Mouse (Mus musculus): ENCODE results near the gene Ranbp10.

The Ranbp10 gene

DNA sequence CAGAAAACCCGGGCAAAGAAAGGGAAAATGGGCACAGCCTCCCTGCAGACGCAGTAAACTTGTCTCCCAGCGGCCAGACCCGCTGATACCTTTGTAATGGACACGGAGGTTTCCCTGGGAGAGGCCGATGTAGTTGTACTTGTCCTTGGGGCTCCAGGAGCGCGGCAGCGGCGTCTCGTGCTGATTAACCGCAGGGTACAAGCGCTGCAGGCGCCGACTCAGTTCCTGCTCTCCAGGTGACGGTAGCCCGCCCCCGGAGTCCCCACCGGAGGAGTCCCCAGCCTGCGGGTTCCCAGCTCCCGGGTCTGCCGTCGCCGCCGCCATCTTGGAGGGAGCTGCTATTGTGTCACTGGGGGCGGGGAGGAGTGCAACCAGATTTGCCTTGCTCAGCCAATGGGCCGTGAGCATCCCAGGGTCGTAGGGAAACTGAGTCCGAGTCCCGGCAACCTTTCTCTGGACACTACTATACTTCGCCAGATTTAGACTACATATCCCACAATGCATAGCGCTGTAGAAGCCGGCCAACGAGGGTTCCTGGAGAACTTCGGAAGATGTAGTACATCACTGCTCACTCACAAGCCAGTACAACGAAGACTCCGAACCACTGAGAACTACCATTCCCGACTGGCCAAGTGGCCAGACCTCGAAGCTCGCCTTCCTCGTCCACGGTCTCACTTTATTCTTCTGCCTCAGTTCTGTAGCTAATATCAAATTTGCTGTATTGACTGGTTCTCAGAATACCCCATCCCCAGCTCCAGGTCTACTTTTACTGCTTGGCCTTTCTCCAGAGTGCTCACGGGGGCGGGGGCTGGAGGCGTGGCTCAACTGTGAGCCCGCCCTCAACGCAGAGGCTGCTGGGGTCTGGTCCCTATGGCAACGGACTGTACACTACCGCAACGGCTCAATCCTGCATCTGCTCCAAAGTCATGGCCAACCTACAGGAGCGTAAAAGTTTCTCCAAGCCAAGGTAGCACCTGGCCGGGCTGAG, at the start of gene Ranbp10, which contains the start of gene Tsnaxip1:
Gene Ranbp10 (minus strand): TSS at position 490 of the 988 bp plus-strand sequence.
Gene Tsnaxip1 (plus strand): TSS at position 871 of the 988 bp plus-strand sequence.
- DNase-seq = peak; percentile 97

DNA sequence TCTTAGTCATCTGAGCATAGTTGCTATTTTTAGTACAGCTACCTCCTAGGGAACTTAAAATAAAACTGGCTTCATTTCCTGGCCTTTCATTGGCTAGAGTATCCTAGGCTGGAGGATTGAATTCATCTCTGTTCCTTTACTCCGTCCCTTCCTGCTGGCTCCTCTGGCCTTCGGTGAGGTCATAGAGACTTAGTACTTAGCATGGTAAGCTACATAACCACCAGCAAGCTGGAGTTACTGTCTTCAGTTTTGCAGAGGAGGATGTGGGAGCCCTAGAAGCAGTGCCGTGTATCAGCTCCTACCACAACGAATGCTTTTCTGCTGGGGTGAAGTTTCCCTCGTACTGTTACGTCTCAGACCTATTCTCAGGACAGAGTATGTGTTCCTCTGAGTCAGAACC, 47.2 kb upstream of the Ranbp10 start:
- DNase-seq = no peak

GRCm38 (mm10) chr8:105866364-105867029, 39.3 kb upstream of the Ranbp10 start:
- DNase-seq = no peak

- no peak for DNase-seq
Observed at GRCm38 (mm10) chr8:105861951-105862350, 34.8 kb upstream of the Ranbp10 start.

- peak; percentile 93 for DNase-seq
Observed at GRCm38 (mm10) chr8:105860143-105860981, 33.2 kb upstream of the Ranbp10 start, which contains the start of gene Nutf2. Gene Nutf2 (plus strand): TSS chr8:105860580.

- no peak for DNase-seq
Observed at GRCm38 (mm10) chr8:105859314-105859713, 32.2 kb upstream of the Ranbp10 start.

- no peak for DNase-seq
Observed at GRCm38 (mm10) chr8:105858495-105858894, 31.3 kb upstream of the Ranbp10 start.

GRCm38 (mm10) chr8:105856168-105856835, 29.2 kb upstream of the Ranbp10 start:
- no peak for DNase-seq

DNA sequence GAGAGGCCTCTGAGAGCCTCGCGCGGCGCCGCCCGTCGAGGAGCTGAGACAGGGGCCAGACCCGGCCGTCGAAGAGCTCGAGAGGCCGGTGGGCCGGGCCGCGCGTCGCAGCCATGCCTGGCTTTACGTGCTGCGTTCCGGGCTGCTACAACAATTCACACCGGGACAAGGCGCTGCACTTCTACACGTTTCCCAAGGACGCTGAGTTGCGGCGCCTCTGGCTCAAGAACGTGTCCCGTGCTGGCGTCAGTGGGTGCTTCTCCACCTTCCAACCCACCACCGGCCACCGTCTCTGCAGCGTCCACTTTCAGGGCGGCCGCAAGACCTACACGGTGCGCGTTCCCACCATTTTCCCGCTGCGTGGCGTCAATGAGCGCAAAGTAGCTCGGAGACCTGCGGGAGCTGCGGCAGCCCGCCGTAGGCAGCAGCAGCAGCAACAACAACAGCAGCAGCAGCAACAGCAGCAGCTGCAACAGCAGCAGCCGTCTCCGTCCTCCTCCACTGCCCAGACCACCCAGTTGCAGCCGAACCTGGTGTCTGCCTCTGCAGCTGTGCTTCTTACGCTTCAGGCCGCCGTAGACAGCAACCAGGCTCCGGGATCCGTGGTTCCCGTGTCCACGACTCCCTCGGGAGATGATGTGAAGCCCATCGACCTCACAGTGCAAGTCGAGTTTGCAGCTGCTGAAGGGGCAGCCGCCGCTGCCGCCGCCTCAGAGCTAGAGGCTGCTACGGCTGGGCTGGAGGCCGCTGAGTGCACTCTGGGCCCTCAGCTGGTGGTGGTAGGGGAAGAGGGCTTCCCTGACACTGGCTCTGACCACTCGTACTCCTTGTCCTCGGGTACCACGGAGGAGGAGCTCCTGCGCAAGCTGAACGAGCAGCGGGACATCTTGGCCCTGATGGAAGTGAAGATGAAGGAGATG, 28.4 kb upstream of the Ranbp10 start:
- DNase-seq = peak; percentile 53

DNA sequence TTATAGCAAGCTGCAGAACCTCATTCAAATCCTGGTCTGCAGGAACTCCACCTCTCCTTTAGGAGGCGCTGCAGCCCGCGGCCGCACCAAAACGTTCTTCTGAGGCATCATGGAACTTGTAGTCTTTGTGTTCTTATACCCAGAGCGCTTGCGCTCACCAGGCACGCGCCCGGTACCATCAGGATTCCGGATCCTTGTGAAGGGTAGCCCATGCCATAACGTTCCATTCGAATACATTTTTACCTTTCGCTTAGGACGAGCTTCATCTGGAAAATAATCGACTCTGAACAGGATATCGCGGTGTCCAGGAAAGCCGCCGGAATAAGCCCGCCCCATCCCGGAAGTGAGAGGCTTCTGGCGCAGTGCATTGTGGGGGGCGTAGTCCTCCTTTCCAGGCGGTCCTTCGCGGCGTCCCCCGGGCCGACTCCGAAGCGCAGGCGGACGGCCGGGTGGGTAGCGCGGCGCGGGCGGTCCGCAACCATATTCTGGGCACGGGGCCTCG, 27.6 kb upstream of the Ranbp10 start, which contains the start of gene Thap11:
Gene Thap11 (plus strand): TSS at position 418 of the 502 bp plus-strand sequence.
- peak; percentile 93 for DNase-seq

DNA sequence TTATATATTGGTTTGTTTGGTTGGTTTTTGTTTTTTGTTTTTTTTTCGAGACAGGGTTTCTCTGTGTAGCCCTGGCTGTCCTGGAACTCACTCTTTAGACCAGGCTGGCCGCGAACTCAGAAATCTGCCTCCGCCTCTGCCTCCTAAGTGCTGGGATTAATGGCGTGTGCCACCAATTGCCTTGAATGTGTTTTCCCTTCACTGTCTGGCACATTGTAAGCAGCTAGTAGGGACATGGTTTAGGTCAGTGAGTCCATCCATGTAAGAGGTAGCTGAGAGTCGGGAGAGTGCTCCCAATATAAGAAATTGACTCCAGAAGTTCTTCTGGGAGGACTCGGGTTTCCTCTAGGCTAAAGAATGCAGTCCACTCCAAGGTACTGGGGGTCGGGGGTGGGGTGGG, 27.2 kb upstream of the Ranbp10 start:
- DNase-seq = no peak

DNA sequence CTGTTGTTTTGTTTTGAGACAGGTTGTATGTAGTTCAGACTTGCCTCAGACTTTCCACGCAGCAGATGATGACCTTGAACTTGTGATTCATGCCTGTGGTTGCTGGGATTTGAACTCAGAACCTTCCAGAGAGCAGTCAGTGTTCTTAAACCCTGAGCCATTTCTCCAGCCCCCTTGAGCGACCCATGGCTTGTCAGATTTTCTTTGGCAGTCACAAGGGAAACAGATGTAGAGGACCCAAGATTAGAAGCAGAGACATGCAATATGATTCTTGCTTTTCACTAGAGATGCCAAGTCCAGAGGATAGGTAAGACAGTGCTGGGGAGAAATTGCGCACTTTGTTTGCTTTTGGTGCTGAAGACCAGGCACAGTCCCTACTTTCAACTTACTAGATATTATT, 26.0 kb upstream of the Ranbp10 start, which contains the start of gene Cenpt:
Gene Cenpt (minus strand): TSS at position 101 of the 400 bp plus-strand sequence.
- no peak for DNase-seq

DNA sequence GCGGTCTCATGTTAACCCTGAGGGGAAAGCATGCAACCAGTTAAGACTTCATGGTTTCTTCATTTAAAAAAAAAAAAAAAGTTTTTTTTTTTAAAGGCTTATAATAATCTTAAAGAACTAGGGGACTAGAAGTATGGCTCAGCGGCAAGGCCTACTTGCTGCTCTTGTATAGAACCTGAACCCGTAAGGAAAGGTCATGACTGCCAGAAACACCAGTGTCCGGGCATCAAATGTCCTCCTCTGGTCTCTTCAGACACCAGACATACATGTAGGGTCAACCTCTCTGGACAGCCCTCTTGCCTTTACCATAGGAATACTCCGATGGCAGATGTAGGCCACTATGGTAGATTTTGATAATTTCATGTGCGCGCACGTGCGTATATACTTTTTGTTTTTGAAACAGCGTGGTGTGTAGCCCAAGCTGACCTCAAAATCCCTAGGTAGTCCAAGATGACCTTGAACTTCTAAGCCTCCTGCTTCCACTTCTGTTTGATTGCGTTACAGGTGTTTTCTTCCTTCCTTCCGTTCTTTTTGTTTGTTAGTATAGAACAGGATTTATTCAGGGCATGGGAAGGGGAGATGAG, 25.1 kb upstream of the Ranbp10 start:
- no peak for DNase-seq

DNA sequence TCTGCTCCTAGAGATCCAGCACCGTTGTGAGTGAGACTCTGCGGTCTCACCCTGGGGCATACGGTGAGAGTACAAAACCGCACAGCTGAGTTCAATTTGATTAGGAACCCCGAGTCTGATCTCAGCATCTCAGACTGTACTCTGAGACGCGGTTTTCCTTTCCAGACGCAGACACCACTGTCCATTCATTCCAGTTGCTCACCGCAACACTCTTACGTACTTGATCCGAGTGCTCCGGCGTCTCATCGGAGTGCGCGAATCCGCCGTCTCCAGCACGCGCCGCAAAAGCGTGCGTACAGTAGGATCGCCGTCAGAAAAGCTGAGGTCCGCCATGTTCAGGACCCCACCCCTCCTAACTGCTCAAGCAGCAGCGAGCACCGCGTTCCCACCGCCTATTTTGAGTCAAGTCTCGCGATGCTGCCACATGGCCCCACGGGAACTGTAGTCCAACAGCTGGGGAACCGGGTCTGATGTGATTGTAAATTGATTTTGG, 24.5 kb upstream of the Ranbp10 start:
- peak; percentile 87 for DNase-seq

DNA sequence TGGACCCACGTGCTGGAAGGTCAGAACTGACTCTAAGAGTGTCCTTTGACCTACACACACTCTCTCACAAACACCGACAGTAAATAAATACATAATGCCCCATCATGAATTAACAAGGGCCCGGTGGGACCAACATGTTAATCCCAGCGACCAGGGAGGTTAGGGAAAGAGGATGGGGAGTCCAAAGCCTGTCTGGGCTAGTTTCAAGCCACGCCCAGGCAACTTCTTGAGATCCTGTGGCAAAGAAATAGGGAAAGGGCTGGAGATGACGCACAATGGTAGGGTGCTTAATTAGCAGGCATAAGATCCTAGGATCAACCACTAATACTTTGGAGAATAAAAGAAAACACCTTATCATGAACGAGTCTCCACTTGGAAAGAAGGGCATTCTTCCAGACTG, 23.5 kb upstream of the Ranbp10 start:
- no peak for DNase-seq

DNA sequence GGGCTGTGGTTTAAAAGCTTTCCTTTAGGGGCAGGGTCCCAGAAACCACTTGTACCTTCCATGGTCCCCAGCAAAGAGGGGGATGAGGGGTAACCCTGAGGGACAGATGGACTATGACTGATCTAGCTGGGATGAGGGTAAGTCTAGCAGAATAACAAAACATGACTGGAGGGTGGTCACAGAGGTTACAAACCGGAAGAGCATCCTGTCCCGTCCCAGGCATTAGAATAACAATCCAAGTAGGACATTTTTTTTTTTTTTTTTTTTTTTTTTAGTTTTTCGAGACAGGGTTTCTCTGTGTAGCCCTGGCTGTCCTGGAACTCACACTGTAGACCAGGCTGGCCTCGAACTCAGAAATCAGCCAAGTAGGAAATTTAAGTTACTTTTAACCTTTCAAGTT, 22.9 kb upstream of the Ranbp10 start:
- DNase-seq = no peak

- no peak for DNase-seq
Observed at GRCm38 (mm10) chr8:105846678-105847077, 19.5 kb upstream of the Ranbp10 start.

DNA sequence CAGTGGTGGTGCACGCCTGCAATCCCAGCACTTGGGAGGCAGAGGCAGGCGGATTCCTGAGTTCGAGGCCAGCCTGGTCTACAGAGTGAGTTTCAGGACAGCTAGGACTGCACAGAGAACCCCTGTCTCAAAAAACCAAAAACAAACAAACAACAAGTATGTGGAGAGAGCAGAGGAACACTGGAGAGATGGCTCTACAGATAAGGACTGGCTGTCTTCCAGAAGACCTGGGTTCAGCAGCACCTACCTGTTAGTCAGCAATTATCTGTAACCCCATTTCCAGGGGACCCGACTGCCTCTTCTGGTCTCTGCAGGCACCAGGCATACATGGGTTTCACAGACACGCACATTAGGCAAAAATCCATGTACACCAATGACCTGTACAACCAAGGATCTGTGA, 12.1 kb upstream of the Ranbp10 start:
- DNase-seq = no peak

DNA sequence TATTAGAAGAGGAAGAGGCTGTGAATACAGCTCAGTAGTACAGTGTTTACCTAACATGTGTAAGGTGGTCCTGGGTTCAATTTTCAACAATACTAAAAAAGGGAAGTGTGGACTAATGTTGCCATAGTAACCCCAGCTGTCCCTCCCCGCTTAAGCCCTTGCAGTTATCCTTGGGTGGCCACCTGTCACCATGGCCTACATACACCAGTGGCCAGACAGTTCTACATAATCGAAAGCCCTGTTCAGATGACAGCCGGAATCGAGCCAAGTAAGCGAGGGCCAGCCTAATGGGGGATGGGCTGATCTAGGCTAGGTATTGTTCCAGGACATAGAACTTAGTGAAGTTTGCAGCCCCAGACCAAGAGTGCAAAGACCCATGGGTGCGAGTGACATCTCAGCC, 9.8 kb upstream of the Ranbp10 start:
- DNase-seq = no peak

DNA sequence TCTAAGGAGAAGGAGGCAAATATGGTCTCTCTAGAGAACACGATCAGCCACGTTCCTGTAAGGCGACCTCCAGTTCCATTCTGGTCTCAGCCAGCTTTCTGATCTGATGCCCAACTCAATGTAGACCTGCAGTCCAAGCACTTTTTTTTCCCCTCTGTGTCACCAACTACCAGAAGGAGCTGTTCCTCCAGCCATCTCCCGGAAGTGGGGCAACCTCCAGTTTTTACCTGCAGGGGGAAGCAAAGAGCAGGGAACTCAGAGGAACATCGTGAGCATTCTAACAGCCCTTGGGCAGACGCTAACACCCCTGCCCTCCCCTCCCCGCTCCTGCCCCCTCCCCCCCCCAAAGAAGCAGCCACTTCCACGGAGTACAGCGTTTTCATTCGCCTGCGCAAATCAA, 8.2 kb upstream of the Ranbp10 start:
- DNase-seq = peak; percentile 42
